In genomic region chr10:5549871-5550167, GRCm38 (mm10) we compare ENCODE assay signal across 9 mouse cellular contexts. TPM values are rescaled to one million over a fixed set of nuclear protein-coding genes. Genes with fewer than 3 reads are reported as not detected.
DNase-seq lines count a peak whose midpoint lies in the region; ATAC-seq and TF ChIP-seq lines count a peak whose summit lies in the region.
"Had no signal": no experiment of that assay in that cellular context is flagged by ENCODE, and none has a peak within 500 bp of the region (broad histone marks: within the 10 kb centered on the region; RNA-seq: fewer than 3 reads in every experiment).

No protein-coding gene starts in this region.

- DNase-seq in kidney, adult 11 months: no peak
- DNase-seq in forebrain, embryonic 14.5 days (ENCODE audit: low spot score): no peak
- DNase-seq in midbrain, postnatal 0 days (ENCODE audit: low spot score): no peak
- DNase-seq in gastrocnemius, postnatal 25 days: no peak
- no peak for DNase-seq in gastrocnemius, adult 8-10 months (ENCODE audit: low spot score in 2 of 2)
- no peak for DNase-seq in thymus, postnatal 25 days

- peak overlapping the region; percentile 53 for H3K4me3 ChIP-seq in kidney, embryonic 15.5 days (replicated peaks)
- H3K4me3 ChIP-seq in forebrain, embryonic 14.5 days (ENCODE audit: low read depth, low read length): peak overlapping the region; percentile 53
- H3K4me3 ChIP-seq in limb, embryonic 12.5 days (replicated peaks): peak overlapping the region; percentile 51
- peak overlapping the region; percentile 62 for H3K4me3 ChIP-seq in midbrain, postnatal 0 days (ENCODE audit: low read depth, low read length)

- 6% methylated on average over 6 of the region's 6 CpGs for WGBS in kidney, embryonic 15.5 days
- WGBS in forebrain, embryonic 14.5 days: 3% methylated on average over 6 of the region's 6 CpGs
- 8% methylated on average over 6 of the region's 6 CpGs for WGBS in limb, embryonic 12.5 days
- 3% methylated on average over 6 of the region's 6 CpGs for WGBS in midbrain, postnatal 0 days

- peak overlapping the region; percentile 94 for H3K4me2 ChIP-seq in kidney, embryonic 15.5 days
- peak overlapping the region; percentile 89 for H3K4me2 ChIP-seq in forebrain, embryonic 14.5 days (ENCODE audit: low read length)
- peak overlapping the region; percentile 95 for H3K4me2 ChIP-seq in limb, embryonic 12.5 days
- H3K4me2 ChIP-seq in midbrain, postnatal 0 days (ENCODE audit: low read depth, low read length, poor library complexity, severe bottlenecking): peak overlapping the region; percentile 70

- H3K9ac ChIP-seq in kidney, embryonic 15.5 days: peak overlapping the region; percentile 41; the same call in 1 of the 2 replicates
- peak overlapping the region; percentile 77 for H3K9ac ChIP-seq in forebrain, embryonic 14.5 days (ENCODE audit: low read length)
- peak overlapping the region; percentile 57; the same call in 1 of the 2 replicates for H3K9ac ChIP-seq in limb, embryonic 12.5 days (replicated peaks)
- H3K9ac ChIP-seq in midbrain, postnatal 0 days (replicated peaks; ENCODE audit: low read length, poor library complexity, severe bottlenecking): peak overlapping the region; percentile 83

- TF ChIP-seq CTCF in midbrain, postnatal 0 days (IDR thresholded peaks at IDR 0.05): no peak

- peak; percentile 22; the same call in 1 of the 2 replicates for ATAC-seq in kidney, embryonic 15.5 days (replicated peaks; ENCODE audit: low FRiP score)
- no peak; the same call in 1 of the 2 replicates for ATAC-seq in forebrain, embryonic 14.5 days
- no peak for ATAC-seq in limb, embryonic 12.5 days (ENCODE audit: insufficient number of reproducible peaks, insufficient read depth, low FRiP score, low TSS enrichment, low read depth)
- no peak; the same call in 1 of the 2 replicates for ATAC-seq in midbrain, postnatal 0 days (ENCODE audit: low FRiP score)

- peaks cover 18% of the 10 kb centered on the region; the same call in 1 of the 2 replicates for H3K27me3 ChIP-seq in kidney, embryonic 15.5 days
- H3K27me3 ChIP-seq in forebrain, embryonic 14.5 days (replicated peaks; ENCODE audit: control insufficient read depth, insufficient read depth, low read length): no peaks in the 10 kb centered on the region
- peaks cover 22% of the 10 kb centered on the region for H3K27me3 ChIP-seq in limb, embryonic 12.5 days
- H3K27me3 ChIP-seq in midbrain, postnatal 0 days (ENCODE audit: insufficient read depth, low read length): no peaks in the 10 kb centered on the region

- no peak overlapping the region for H3K27ac ChIP-seq in kidney, embryonic 15.5 days
- H3K27ac ChIP-seq in forebrain, embryonic 14.5 days (ENCODE audit: low read depth, low read length): no peak overlapping the region
- no peak overlapping the region for H3K27ac ChIP-seq in limb, embryonic 12.5 days
- peak overlapping the region; percentile 87 for H3K27ac ChIP-seq in midbrain, postnatal 0 days (ENCODE audit: low read depth, low read length)

- H3K9me3 ChIP-seq in kidney, embryonic 15.5 days (replicated peaks): no peaks in the 10 kb centered on the region
- no peaks in the 10 kb centered on the region for H3K9me3 ChIP-seq in forebrain, embryonic 14.5 days (replicated peaks; ENCODE audit: control insufficient read depth, low read length)
- no peaks in the 10 kb centered on the region for H3K9me3 ChIP-seq in limb, embryonic 12.5 days
- no peaks in the 10 kb centered on the region for H3K9me3 ChIP-seq in midbrain, postnatal 0 days (ENCODE audit: low read length)

- H3K4me1 ChIP-seq in kidney, embryonic 15.5 days: peaks cover 10% of the 10 kb centered on the region; the same call in 1 of the 2 replicates
- no peaks in the 10 kb centered on the region for H3K4me1 ChIP-seq in forebrain, embryonic 14.5 days (ENCODE audit: control insufficient read depth, insufficient read depth, low read length)
- 0 out of 2 replicates have a peak, but pooled peaks cover 12% of the 10 kb centered on the region for H3K4me1 ChIP-seq in limb, embryonic 12.5 days (replicated peaks)
- no peaks in the 10 kb centered on the region; the same call in 1 of the 2 replicates for H3K4me1 ChIP-seq in midbrain, postnatal 0 days (ENCODE audit: insufficient read depth, low read length)

- no peaks in the 10 kb centered on the region for H3K36me3 ChIP-seq in kidney, embryonic 15.5 days
- no peaks in the 10 kb centered on the region for H3K36me3 ChIP-seq in forebrain, embryonic 14.5 days (ENCODE audit: control insufficient read depth, insufficient read depth, low read length)
- H3K36me3 ChIP-seq in limb, embryonic 12.5 days: no peaks in the 10 kb centered on the region
- H3K36me3 ChIP-seq in midbrain, postnatal 0 days (ENCODE audit: insufficient read depth, low read length): no peaks in the 10 kb centered on the region

RNA-seq across cellular contexts. Expression of gene Syne1, which starts 1.5 kb away (rescaled TPM):
- polyA plus RNA-seq in kidney, embryonic 15.5 days (2015; fragmentation: Nextera tagmentation; extraction: Ambion mirVana): 4.2 and 5.6 TPM in 2 replicates
- polyA plus RNA-seq in forebrain, embryonic 14.5 days (2014; fragmentation: Nextera tagmentation; extraction: Ambion mirVana): 3.4 and 5.8 TPM in 2 replicates
- 4.6 and 5.1 TPM in 2 replicates for polyA plus RNA-seq in limb, embryonic 12.5 days (2016; fragmentation: Nextera tagmentation; extraction: Ambion mirVana)
- 99.3 and 107 TPM in 2 replicates for total RNA-seq in midbrain, postnatal 0 days (2014; rRNA removed)
- 15.1 and 18.6 TPM in 2 replicates for polyA plus RNA-seq in midbrain, postnatal 0 days (2015; fragmentation: Nextera tagmentation; extraction: Ambion mirVana)
- total RNA-seq in gastrocnemius, postnatal 25 days (2021): 10 to 100 TPM; 34.7 to 54.5 TPM
- total RNA-seq in gastrocnemius, adult 8-10 months (2022): 10 to 100 TPM; 46.7 to 73.1 (median 66.3) TPM

RNA-seq across cellular contexts. Expression of gene Myct1, which starts 43.8 kb away (rescaled TPM):
- 9.0 and 10.7 TPM in 2 replicates for polyA plus RNA-seq in kidney, embryonic 15.5 days (2015; fragmentation: Nextera tagmentation; extraction: Ambion mirVana)
- polyA plus RNA-seq in forebrain, embryonic 14.5 days (2014; fragmentation: Nextera tagmentation; extraction: Ambion mirVana): 1.1 and 1.4 TPM in 2 replicates
- 3.1 and 3.5 TPM in 2 replicates for polyA plus RNA-seq in limb, embryonic 12.5 days (2016; fragmentation: Nextera tagmentation; extraction: Ambion mirVana)
- total RNA-seq in midbrain, postnatal 0 days (2014; rRNA removed): 0.28 and 0.38 TPM in 2 replicates
- polyA plus RNA-seq in midbrain, postnatal 0 days (2015; fragmentation: Nextera tagmentation; extraction: Ambion mirVana): 0.61 and 0.79 TPM in 2 replicates
- total RNA-seq in gastrocnemius, postnatal 25 days (2021): 1 to 10 TPM; 4.2 to 5.7 TPM
- 1 to 10 TPM; 2.6 to 3.5 (median 2.8) TPM for total RNA-seq in gastrocnemius, adult 8-10 months (2022)
- total RNA-seq: MEL had no signal
